Mouse (Mus musculus): Measurements from ENCODE around the gene Gm826. TPM values are rescaled to one million over a fixed set of nuclear protein-coding genes. Genes with fewer than 3 reads are reported as not detected.

The Gm826 gene
- polyA plus RNA-seq, 1 experiment from 2014 or later: 0.38 TPM

DNA sequence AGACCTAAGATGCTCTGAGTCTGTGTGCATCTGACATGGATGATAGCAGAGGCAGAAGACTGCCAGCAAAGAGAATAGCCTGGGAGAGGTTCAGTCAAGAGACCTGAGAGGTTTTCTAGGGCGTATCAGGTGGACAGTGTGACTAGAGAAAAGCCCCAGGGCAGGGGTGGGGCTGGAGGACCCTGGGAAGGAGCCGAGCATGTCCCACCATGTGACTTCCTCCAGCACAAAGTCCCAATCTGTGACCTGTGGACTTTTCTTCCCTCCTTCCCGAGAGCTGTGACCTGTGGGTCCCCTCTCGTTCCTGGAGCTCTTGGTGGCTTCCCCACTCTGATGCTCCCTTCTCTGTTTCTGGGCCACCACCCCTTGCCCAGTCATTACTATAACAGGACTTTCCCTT lies 6.2 kb upstream of the Gm826 start:
- 81% methylated on average over 4 of the region's 4 CpGs for WGBS

DNA sequence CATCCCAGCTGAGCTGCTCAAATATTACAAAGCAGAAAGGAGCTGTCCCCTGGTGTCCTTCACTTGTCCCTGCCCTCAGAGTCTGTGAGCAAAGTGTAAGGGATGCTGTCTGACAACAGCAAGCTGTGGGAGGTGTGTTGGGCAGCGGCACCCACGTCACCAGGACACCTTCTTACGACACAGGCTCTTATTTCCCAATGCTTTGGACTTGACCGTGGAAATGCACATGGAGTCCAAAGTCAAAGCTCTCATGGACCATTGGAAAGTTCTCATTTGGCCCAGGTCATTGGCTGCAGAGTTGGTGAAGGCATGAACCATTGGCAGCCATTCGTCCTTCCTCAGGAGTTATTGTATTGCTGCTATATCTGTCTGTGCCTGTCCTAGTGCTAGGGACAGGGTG lies 5.6 kb upstream of the Gm826 start:
- DNase-seq (no peak), ATAC-seq (ENCODE audit: low FRiP score, low TSS enrichment) (no peak)
- no peaks in the 10 kb centered on the region for H3K9me3 ChIP-seq (ENCODE audit: control insufficient read depth, low read length)
- no peaks in the 10 kb centered on the region for H3K36me3 ChIP-seq (ENCODE audit: control insufficient read depth, insufficient read depth, low read length)
- no peak overlapping the region for H3K4me2 ChIP-seq (ENCODE audit: low read length)
- WGBS: 97% methylated on average over 5 of the region's 5 CpGs
- H3K4me3 ChIP-seq (replicated peaks; ENCODE audit: low read depth, low read length): no peak overlapping the region
- H3K27ac ChIP-seq (replicated peaks; ENCODE audit: low read depth, low read length): no peak overlapping the region
- H3K27me3 ChIP-seq (ENCODE audit: control insufficient read depth, insufficient read depth, low read length): no peaks in the 10 kb centered on the region
- no peaks in the 10 kb centered on the region for H3K4me1 ChIP-seq (ENCODE audit: control insufficient read depth, insufficient read depth, low read length)
- H3K9ac ChIP-seq (replicated peaks; ENCODE audit: low read length): no peak overlapping the region

More for the DNA sequence above, 6.2 kb upstream of the Gm826 start:
- H3K4me1 ChIP-seq (ENCODE audit: control insufficient read depth, insufficient read depth, low read length): no peaks in the 10 kb centered on the region
- DNase-seq (no peak), ATAC-seq (ENCODE audit: low FRiP score, low TSS enrichment) (no peak)
- no peak overlapping the region for H3K9ac ChIP-seq (replicated peaks; ENCODE audit: low read length)
- no peak overlapping the region for H3K4me3 ChIP-seq (replicated peaks; ENCODE audit: low read depth, low read length)
- no peaks in the 10 kb centered on the region for H3K36me3 ChIP-seq (ENCODE audit: control insufficient read depth, insufficient read depth, low read length)
- no peaks in the 10 kb centered on the region for H3K27me3 ChIP-seq (ENCODE audit: control insufficient read depth, insufficient read depth, low read length)
- no peak overlapping the region for H3K27ac ChIP-seq (replicated peaks; ENCODE audit: low read depth, low read length)
- H3K4me2 ChIP-seq (ENCODE audit: low read length): no peak overlapping the region
- H3K9me3 ChIP-seq (ENCODE audit: control insufficient read depth, low read length): no peaks in the 10 kb centered on the region

DNA sequence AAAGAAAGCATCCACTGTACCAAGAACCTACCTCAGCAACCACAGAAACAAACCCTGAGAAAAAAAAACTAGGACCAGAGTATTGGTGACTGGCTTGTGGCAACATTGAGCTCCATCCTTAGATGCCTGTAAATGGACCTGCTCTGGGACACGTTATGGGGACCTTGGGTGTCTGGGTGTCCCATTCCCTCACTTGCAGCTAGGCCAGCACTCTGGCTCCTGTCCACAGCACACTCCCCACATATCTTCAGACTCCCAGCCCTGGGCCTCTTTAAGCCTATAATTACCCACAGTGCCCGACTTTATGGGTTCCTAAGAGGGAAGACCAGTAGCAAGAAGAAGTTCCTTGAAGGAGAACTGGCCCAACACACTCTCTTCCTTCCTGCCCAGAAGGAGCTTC lies 2.1 kb upstream of the Gm826 start:
- H3K27ac ChIP-seq (replicated peaks; ENCODE audit: low read depth, low read length): no peak overlapping the region
- no peak for DNase-seq
- WGBS: 69% methylated on average over 2 of the region's 2 CpGs
- H3K9ac ChIP-seq (replicated peaks; ENCODE audit: low read length): no peak overlapping the region
- H3K4me1 ChIP-seq (ENCODE audit: control insufficient read depth, insufficient read depth, low read length): no peaks in the 10 kb centered on the region
- H3K36me3 ChIP-seq (ENCODE audit: control insufficient read depth, insufficient read depth, low read length): no peaks in the 10 kb centered on the region
- H3K4me3 ChIP-seq (replicated peaks; ENCODE audit: low read depth, low read length): no peak overlapping the region
- ATAC-seq (ENCODE audit: low FRiP score, low TSS enrichment): no peak
- no peak overlapping the region for H3K4me2 ChIP-seq (ENCODE audit: low read length)
- H3K9me3 ChIP-seq (ENCODE audit: control insufficient read depth, low read length): no peaks in the 10 kb centered on the region
- no peaks in the 10 kb centered on the region for H3K27me3 ChIP-seq (ENCODE audit: control insufficient read depth, insufficient read depth, low read length)

DNA sequence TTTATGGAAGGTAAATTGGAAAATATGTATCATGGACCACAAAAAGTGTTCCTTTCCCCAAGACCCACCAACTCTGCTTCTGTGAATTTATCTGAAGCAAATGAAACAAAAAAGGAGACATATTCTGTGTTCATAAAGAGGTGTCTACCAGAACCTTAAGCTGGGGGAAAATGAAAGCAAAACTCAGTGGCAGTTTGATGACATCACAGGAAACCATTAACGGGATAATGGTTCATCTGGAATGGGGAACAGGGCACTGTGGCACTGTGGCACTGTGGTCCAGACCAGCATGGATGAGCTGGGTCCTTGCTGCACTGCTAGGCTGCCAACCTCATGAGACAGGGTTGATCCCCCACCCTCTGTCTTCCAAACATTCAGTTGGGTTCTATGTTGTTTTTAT lies 1.1 kb upstream of the Gm826 start:
- H3K4me1 ChIP-seq (ENCODE audit: control insufficient read depth, insufficient read depth, low read length): no peaks in the 10 kb centered on the region
- no peak overlapping the region for H3K9ac ChIP-seq (replicated peaks; ENCODE audit: low read length)
- no peak overlapping the region for H3K27ac ChIP-seq (replicated peaks; ENCODE audit: low read depth, low read length)
- no peak overlapping the region for H3K4me2 ChIP-seq (ENCODE audit: low read length)
- ATAC-seq (ENCODE audit: low FRiP score, low TSS enrichment) (no peak), DNase-seq (no peak)
- H3K9me3 ChIP-seq (ENCODE audit: control insufficient read depth, low read length): no peaks in the 10 kb centered on the region
- no peaks in the 10 kb centered on the region for H3K36me3 ChIP-seq (ENCODE audit: control insufficient read depth, insufficient read depth, low read length)
- no peaks in the 10 kb centered on the region for H3K27me3 ChIP-seq (ENCODE audit: control insufficient read depth, insufficient read depth, low read length)
- no peak overlapping the region for H3K4me3 ChIP-seq (replicated peaks; ENCODE audit: low read depth, low read length)
- WGBS: 79% methylated on average over 1 of the region's 1 CpGs

DNA sequence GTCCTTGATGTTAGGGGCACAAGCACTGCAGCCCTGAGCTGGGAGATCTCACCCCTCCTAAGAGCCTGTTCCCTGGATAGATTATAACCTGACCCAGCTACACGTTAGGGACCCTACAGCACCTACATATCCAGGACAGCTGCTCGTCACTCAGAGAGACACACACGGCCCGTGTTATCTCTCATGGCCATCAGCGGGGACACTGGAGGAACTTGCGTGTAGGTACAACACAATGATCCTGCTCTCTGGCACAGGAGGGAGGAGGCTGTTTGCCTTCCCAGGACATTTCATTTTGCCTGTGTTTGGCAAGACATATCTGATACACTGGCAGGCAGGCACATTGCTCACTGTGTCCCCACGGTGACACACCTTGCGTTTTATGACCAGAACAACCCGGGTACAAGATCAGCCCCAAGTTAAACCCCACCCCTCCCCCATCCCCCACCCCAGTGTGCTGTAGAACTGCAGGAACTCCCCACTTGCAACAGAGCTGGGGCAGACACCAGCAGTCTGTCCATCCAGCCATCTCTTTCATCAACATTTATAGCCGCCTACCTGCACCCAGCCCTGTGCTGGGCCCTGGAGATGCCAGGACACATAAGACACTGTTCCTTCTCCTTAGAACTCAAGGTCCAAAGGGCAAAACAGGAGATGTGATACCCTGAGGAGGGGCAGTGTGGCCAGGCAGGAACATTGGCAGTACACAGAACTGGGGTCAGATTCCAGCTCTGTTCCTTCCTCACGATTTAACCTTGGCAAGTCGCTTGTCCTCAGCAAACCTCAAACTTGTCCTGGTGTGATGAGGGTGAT lies 1.2 kb downstream of the Gm826 start:
- ATAC-seq (ENCODE audit: low FRiP score, low TSS enrichment) (no peak), DNase-seq (no peak)
- Histone ChIP-seq H3K4me1 (ENCODE audit: control insufficient read depth, insufficient read depth, low read length) (no peaks in the 10 kb centered on the region), H3K9ac (replicated peaks; ENCODE audit: low read length) (no peak overlapping the region), H3K27ac (replicated peaks; ENCODE audit: low read depth, low read length) (no peak overlapping the region), H3K9me3 (ENCODE audit: control insufficient read depth, low read length) (no peaks in the 10 kb centered on the region), H3K4me3 (replicated peaks; ENCODE audit: low read depth, low read length) (no peak overlapping the region), H3K36me3 (ENCODE audit: control insufficient read depth, insufficient read depth, low read length) (no peaks in the 10 kb centered on the region), H3K27me3 (ENCODE audit: control insufficient read depth, insufficient read depth, low read length) (no peaks in the 10 kb centered on the region), H3K4me2 (ENCODE audit: low read length) (no peak overlapping the region)
- 91% methylated on average over 12 of the region's 12 CpGs for WGBS

DNA sequence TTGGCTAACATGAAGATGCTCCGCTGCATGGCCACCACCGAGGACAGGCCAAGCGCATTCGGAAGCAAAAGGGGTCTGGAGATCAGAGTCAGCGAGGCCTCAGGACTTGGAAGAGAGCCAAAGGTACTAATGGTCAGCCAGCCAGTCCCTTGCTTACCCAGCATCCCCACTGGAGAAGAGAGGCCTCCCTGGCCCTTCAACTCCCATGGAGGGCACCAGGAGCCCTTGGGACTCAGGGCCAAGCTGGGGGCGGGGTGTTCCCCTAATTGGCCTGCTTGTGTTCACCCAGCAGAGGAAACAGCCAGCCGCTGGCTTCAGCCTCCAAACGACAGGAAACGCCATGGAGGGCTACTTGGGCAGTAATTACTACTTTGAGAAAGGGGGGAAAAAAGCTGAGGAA lies 5.1 kb downstream of the Gm826 start:
- H3K4me2 ChIP-seq (ENCODE audit: low read length): no peak overlapping the region
- no peaks in the 10 kb centered on the region for H3K27me3 ChIP-seq (ENCODE audit: control insufficient read depth, insufficient read depth, low read length)
- no peak overlapping the region for H3K27ac ChIP-seq (replicated peaks; ENCODE audit: low read depth, low read length)
- DNase-seq (no peak), ATAC-seq (ENCODE audit: low FRiP score, low TSS enrichment) (no peak)
- no peaks in the 10 kb centered on the region for H3K36me3 ChIP-seq (ENCODE audit: control insufficient read depth, insufficient read depth, low read length)
- H3K9ac ChIP-seq (replicated peaks; ENCODE audit: low read length): no peak overlapping the region
- 66% methylated on average over 9 of the region's 9 CpGs for WGBS
- H3K4me3 ChIP-seq (replicated peaks; ENCODE audit: low read depth, low read length): no peak overlapping the region
- no peaks in the 10 kb centered on the region for H3K9me3 ChIP-seq (ENCODE audit: control insufficient read depth, low read length)
- no peaks in the 10 kb centered on the region for H3K4me1 ChIP-seq (ENCODE audit: control insufficient read depth, insufficient read depth, low read length)

DNA sequence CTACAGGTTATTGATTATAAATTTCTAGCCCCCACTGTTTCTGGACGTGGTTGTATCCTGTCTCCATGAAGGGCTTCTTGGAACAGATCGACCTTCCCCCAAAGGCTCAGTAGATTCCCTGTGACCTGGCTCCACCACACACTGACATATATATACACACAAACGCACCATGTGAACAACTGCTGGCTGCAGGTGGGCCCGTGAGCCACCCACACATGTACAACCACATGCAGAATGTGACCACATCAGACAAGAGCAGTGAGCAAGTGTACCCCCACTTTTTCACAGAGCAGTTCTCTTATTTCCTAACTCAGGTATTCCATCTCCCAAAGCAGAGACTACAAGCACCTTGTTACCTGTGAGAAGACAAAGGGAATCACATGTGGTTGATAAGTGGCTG lies 6.2 kb downstream of the Gm826 start:
- DNase-seq: no peak

DNA sequence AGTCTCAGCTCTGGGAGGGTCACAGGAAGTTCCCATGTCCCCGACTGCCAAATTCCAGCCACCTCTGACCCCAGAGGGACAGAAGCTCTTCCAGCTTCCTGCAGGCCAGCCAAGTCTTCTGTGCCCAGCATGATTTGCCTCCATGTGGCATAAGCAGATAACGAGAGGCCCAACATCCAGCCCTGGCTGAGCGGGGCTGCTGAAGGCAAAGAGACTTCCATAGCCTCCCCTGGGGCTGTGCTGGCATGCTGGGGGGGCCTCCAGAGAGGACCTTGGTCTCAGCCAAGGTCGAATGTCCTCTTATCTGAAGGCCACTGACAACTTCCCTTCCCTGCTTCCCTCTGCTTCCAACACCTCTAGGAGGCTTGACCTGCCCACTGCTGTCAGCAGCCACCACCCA lies 6.8 kb downstream of the Gm826 start:
- Histone ChIP-seq H3K4me1 (ENCODE audit: control insufficient read depth, insufficient read depth, low read length) (no peaks in the 10 kb centered on the region), H3K27ac (replicated peaks; ENCODE audit: low read depth, low read length) (no peak overlapping the region), H3K27me3 (ENCODE audit: control insufficient read depth, insufficient read depth, low read length) (no peaks in the 10 kb centered on the region), H3K9ac (replicated peaks; ENCODE audit: low read length) (no peak overlapping the region), H3K4me3 (replicated peaks; ENCODE audit: low read depth, low read length) (no peak overlapping the region), H3K9me3 (ENCODE audit: control insufficient read depth, low read length) (no peaks in the 10 kb centered on the region), H3K36me3 (ENCODE audit: control insufficient read depth, insufficient read depth, low read length) (no peaks in the 10 kb centered on the region), H3K4me2 (ENCODE audit: low read length) (no peak overlapping the region)
- WGBS: 57% methylated on average over 4 of the region's 4 CpGs
- DNase-seq (no peak), ATAC-seq (ENCODE audit: low FRiP score, low TSS enrichment) (no peak)

More for the DNA sequence above, 6.2 kb downstream of the Gm826 start:
- Histone ChIP-seq H3K4me3 (replicated peaks; ENCODE audit: low read depth, low read length) (no peak overlapping the region), H3K27ac (replicated peaks; ENCODE audit: low read depth, low read length) (no peak overlapping the region), H3K27me3 (ENCODE audit: control insufficient read depth, insufficient read depth, low read length) (no peaks in the 10 kb centered on the region), H3K36me3 (ENCODE audit: control insufficient read depth, insufficient read depth, low read length) (no peaks in the 10 kb centered on the region), H3K9ac (replicated peaks; ENCODE audit: low read length) (no peak overlapping the region), H3K4me1 (ENCODE audit: control insufficient read depth, insufficient read depth, low read length) (no peaks in the 10 kb centered on the region), H3K4me2 (ENCODE audit: low read length) (no peak overlapping the region), H3K9me3 (ENCODE audit: control insufficient read depth, low read length) (no peaks in the 10 kb centered on the region)
- 92% methylated on average over 4 of the region's 4 CpGs for WGBS
- ATAC-seq (ENCODE audit: low FRiP score, low TSS enrichment): no peak

DNA sequence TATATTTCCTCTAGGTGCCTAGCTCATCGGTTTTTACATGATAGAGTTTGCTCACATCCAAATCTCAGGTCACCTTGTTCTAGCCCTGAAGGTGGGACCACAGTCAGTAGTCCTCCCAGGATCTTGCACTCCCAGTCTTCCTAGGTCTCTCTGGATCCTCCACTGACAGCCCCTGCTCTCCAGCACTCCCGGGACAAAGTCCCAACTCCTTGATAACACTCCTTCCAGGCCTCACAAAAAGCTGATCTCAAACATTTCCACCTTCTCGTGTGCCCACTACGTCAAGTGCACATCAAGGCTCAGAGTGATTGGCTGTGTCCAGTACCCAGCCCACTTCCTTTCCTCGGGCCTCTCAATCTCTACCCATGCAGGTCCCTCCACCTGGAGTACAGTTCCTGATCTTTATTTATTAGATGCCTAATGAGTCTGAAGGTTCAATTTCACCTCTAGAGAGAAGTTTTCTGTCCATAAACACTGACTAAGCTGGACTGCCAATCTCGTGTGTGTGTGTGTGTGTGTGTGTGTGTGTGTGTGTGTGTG lies 8.8 kb downstream of the Gm826 start:
- Histone ChIP-seq H3K9me3 (ENCODE audit: control insufficient read depth, low read length) (no peaks in the 10 kb centered on the region), H3K36me3 (ENCODE audit: control insufficient read depth, insufficient read depth, low read length) (no peaks in the 10 kb centered on the region), H3K27ac (replicated peaks; ENCODE audit: low read depth, low read length) (no peak overlapping the region), H3K4me3 (replicated peaks; ENCODE audit: low read depth, low read length) (no peak overlapping the region), H3K4me2 (ENCODE audit: low read length) (no peak overlapping the region), H3K4me1 (ENCODE audit: control insufficient read depth, insufficient read depth, low read length) (no peaks in the 10 kb centered on the region), H3K9ac (replicated peaks; ENCODE audit: low read length) (no peak overlapping the region), H3K27me3 (ENCODE audit: control insufficient read depth, insufficient read depth, low read length) (no peaks in the 10 kb centered on the region)
- DNase-seq (no peak), ATAC-seq (ENCODE audit: low FRiP score, low TSS enrichment) (no peak)
- 91% methylated on average over 6 of the region's 6 CpGs for WGBS
